Mouse (Mus musculus) heart, embryonic 14.5 days (tissue): Measurements from ENCODE around the gene Ager. TPM values are rescaled to one million over a fixed set of nuclear protein-coding genes. Genes with fewer than 3 reads are reported as not detected.

Experiments
- ATAC-seq: fragments of 200-750 bp; cut with Nextera tagmentation; 2 replicates; pipeline ENCODE4 v1.8.0; 2017; ENCODE audit warnings: low read depth, moderate TSS enrichment; ENCODE audit not compliant: insufficient number of reproducible peaks, insufficient read depth, low FRiP score
- H3K27ac ChIP-seq, 2 experiments: fragments of 200-500 bp in 1 of 2; fragments of 300-500 bp in 1 of 2; sonication (generic) in 1 of 2; replicated peaks in 1 of 2; 2 replicates each; pipeline ENCODE4 v1.5.1; 2012 to 2014; ENCODE audit warnings: low read depth in 2 of 2, low read length in 2 of 2, control low read depth in 1 of 2, mild to moderate bottlenecking in 1 of 2, mixed read lengths in 1 of 2; ENCODE audit not compliant: control insufficient read depth in 1 of 2, insufficient read depth in 1 of 2
- H3K27me3 ChIP-seq: fragments of 300-500 bp; sonication (generic); 2 replicates; pipeline ENCODE4 v1.6.1; 2014; ENCODE audit warnings: mild to moderate bottlenecking, low read length, control low read depth; ENCODE audit not compliant: control insufficient read depth, insufficient read depth
- H3K36me3 ChIP-seq: fragments of 300-500 bp; sonication (generic); 2 replicates; pipeline ENCODE4 v1.6.1; 2014; ENCODE audit warnings: mild to moderate bottlenecking, control low read depth, low read length, mixed read lengths; ENCODE audit not compliant: control insufficient read depth, insufficient read depth
- H3K4me1 ChIP-seq, 2 experiments: fragments of 200-500 bp in 1 of 2; fragments of 300-500 bp in 1 of 2; sonication (generic) in 1 of 2; 2 replicates each; pipeline ENCODE4 v1.6.1; 2012 to 2014; ENCODE audit warnings: low read length in 2 of 2, control low read depth in 1 of 2, mixed read lengths in 1 of 2; ENCODE audit not compliant: control insufficient read depth in 2 of 2, insufficient read depth in 2 of 2
- H3K4me2 ChIP-seq: fragments of 300-500 bp; sonication (generic); 2 replicates; pipeline ENCODE4 v1.6.1; 2014; ENCODE audit warnings: mild to moderate bottlenecking, low read length
- H3K4me3 ChIP-seq, 2 experiments: fragments of 200-500 bp in 1 of 2; fragments of 300-500 bp in 1 of 2; sonication (generic) in 1 of 2; 2 replicates each; pipeline ENCODE4 v1.5.1; 2012 to 2014; ENCODE audit warnings: low read length in 2 of 2, mild to moderate bottlenecking in 2 of 2, control low read depth in 1 of 2, low read depth in 1 of 2, moderate library complexity in 1 of 2; ENCODE audit not compliant: control insufficient read depth in 1 of 2, insufficient read depth in 1 of 2
- H3K9ac ChIP-seq: fragments of 300-500 bp; sonication (generic); 2 replicates; pipeline ENCODE4 v1.6.1; 2014; ENCODE audit warnings: mild to moderate bottlenecking, low read length
- H3K9me3 ChIP-seq: fragments of 300-500 bp; sonication (generic); 2 replicates; pipeline ENCODE4 v1.6.1; 2016; ENCODE audit warnings: low read length, control low read depth; ENCODE audit not compliant: control insufficient read depth
- WGBS: fragments of 180-500 bp; shearing (Covaris S2); extraction: QIAGEN DNeasy Blood & Tissue Kit; methylation state at CpG from one replicate; pipeline ENCODE4 v1.1.7; 2014; 5-methylcytosine and 5-hydroxymethylcytosine counted together
- polyA plus RNA-seq: library from polyadenylated mRNA; unstranded; fragments of >200 nt; fragmentation: Nextera tagmentation; extraction: Ambion mirVana; gene quantifications from 2 replicates; pipeline ENCODE4 v1.2.1, GENCODE M21; 2014

Ager gene
- polyA plus RNA-seq, 1 experiment from 2014 or later, result 1.2 TPM

GRCm38 (mm10) chr17:34583819-34584218, 13.8 kb upstream of the Ager start:
- H3K27me3 ChIP-seq, result no peaks in the 10 kb centered on the region
- H3K4me1 ChIP-seq, result peaks cover 9 to 16% of the 10 kb centered on the region in 2 experiments
- ATAC-seq, result no peak
- WGBS, result 83% methylated on average over 8 of the region's 8 CpGs
- H3K4me2 ChIP-seq, result no peak overlapping the region
- no peak overlapping the region for H3K27ac ChIP-seq
- H3K9ac ChIP-seq, result no peak overlapping the region
- H3K36me3 ChIP-seq, result no peaks in the 10 kb centered on the region
- H3K9me3 ChIP-seq, result no peaks in the 10 kb centered on the region
- no peak overlapping the region for H3K4me3 ChIP-seq

DNA sequence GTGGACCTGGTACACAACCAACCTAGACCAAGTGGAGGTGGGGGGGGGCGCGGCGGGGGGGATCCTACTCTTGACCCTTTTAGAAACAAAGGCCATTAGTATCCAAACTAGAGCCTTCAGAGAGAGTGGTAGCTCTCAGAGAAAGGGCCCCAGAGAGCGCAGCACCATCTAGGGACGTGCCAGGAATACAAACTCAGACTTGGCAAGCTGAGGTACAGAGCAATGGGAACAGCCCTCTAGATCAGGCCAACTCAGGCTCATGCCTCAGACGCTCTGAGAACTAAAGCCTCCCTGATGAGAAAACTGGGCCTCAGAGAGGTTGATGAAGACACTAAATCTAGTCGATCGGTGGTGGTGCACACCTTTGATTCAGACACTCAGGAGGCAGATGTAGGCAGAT, 12.5 kb upstream of the Ager start:
- 84% methylated on average over 8 of the region's 8 CpGs for WGBS

DNA sequence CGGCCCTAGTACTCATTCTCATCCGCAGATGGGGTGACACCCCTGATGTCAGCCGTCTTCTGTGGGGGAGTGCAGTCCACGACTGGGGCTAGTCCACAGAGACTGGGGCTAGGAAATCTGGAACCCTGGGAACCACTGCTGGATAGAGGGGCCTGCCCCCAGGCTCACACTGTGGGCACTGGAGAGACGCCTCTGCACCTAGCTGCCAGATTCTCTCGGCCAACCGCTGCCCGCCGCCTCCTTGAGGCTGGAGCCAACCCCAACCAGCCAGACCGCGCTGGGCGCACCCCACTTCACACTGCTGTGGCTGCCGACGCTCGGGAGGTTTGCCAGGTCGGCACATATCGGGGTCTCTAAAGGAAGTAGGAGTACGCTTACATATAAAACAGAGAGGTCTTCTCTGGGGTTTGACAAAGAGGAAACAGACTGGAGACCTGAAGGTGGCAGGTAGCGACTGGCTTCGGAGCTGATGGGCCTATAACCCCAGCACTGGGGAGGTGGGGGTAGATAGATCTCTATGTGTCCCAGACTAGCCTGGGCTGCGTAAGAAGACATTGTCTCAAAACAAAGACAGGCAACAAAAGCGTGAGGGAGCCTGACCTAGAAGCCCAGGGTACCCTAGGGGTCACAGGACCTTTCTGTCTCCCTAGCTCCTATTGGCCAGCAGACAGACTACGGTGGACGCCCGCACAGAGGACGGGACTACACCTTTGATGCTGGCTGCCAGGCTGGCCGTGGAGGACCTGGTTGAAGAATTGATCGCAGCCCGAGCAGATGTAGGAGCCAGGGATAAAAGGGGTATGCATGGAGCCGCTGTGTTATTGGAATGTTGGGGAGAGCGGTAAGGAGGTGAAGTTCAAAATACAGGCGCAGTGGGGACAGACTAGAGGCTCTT, 11.5 kb upstream of the Ager start:
- Histone ChIP-seq H3K9me3 (no peaks in the 10 kb centered on the region), H3K9ac (peak overlapping the region; percentile 86), H3K27ac (peak overlapping the region; percentile 81 to 92), H3K4me1 (peaks cover 17 to 37% of the 10 kb centered on the region in 2 experiments), H3K4me3 (peak overlapping the region; percentile 65 to 73), H3K27me3 (no peaks in the 10 kb centered on the region), H3K4me2 (peak overlapping the region; percentile 97), H3K36me3 (no peaks in the 10 kb centered on the region)
- WGBS, result 31% methylated on average over 32 of the region's 32 CpGs
- ATAC-seq, result no peak

More for the DNA sequence above, 12.5 kb upstream of the Ager start:
- Histone ChIP-seq H3K4me3 (no peak overlapping the region), H3K9ac (no peak overlapping the region), H3K4me1 (peaks cover 13 to 28% of the 10 kb centered on the region in 2 experiments), H3K4me2 (no peak overlapping the region), H3K36me3 (no peaks in the 10 kb centered on the region), H3K9me3 (no peaks in the 10 kb centered on the region), H3K27me3 (no peaks in the 10 kb centered on the region), H3K27ac (no peak overlapping the region)
- ATAC-seq, result no peak

DNA sequence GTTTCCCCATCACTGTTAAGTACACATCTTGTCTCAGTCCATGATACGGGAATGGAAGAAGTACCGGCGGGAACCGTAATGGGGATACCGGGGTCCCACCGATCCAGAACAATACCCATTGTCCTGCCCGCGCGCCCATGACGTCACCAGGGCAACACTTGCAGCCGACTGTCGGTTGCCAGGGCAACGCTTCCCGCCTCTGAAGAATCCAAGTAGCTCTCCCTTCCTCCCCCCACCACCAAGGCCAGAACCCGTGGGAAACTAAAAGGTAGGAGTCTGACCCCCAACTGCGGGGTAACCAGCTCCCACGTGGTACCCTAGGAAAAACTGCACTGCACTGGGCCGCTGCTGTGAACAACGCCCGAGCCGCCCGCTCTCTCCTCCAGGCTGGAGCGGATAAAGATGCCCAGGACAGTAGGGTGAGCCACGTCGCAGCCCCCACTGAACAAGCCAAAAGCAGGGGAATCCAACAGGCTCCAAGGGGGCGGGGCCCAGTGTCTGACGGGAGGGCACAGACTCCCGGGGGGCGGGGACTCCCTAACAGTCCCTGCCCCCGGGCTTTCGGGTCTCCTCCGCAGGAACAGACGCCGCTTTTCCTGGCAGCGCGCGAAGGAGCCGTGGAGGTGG, 10.8 kb upstream of the Ager start:
- Histone ChIP-seq H3K36me3 (no peaks in the 10 kb centered on the region), H3K4me1 (peaks cover 23 to 43% of the 10 kb centered on the region in 2 experiments), H3K9ac (peak overlapping the region; percentile 86), H3K4me3 (peak overlapping the region; percentile 65 to 73), H3K27me3 (no peaks in the 10 kb centered on the region), H3K9me3 (no peaks in the 10 kb centered on the region), H3K27ac (peak overlapping the region; percentile 81 to 92), H3K4me2 (peak overlapping the region; percentile 97)
- ATAC-seq, result peak; percentile 81
- WGBS, result 0% methylated on average over 38 of the region's 38 CpGs

GRCm38 (mm10) chr17:34587423-34587811, 10.2 kb upstream of the Ager start:
- Histone ChIP-seq H3K4me2 (peak overlapping the region; percentile 97), H3K4me1 (peaks cover 23 to 43% of the 10 kb centered on the region in 2 experiments)

DNA sequence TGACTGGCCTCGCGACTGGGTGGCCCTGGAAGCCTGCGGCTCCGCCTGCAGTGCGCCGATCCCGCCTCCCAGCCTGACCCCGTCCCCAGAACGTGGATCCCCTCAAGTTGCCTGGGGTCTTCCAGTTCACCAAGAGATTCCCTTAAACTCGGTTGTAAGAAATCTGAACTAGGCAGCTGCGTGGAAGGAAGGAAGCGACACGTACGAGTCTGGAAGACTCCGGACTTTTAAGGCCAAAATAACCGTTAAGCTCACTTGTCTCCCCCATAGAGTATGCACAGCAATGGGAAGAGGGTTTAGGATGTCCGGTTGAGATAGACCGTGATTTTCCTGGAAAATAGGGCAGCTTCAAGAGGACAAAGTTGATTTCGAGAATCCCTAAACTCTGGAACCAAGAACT, 9.8 kb upstream of the Ager start:
- H3K4me3 ChIP-seq, result peak overlapping the region; percentile 65 to 73
- H3K27ac ChIP-seq, result peak overlapping the region; percentile 75 to 92
- H3K4me1 ChIP-seq, result peaks cover 23 to 44% of the 10 kb centered on the region in 2 experiments
- H3K36me3 ChIP-seq, result no peaks in the 10 kb centered on the region
- 2% methylated on average over 19 of the region's 19 CpGs for WGBS
- H3K4me2 ChIP-seq, result peak overlapping the region; percentile 97
- no peaks in the 10 kb centered on the region for H3K27me3 ChIP-seq
- ATAC-seq, result no peak
- H3K9me3 ChIP-seq, result no peaks in the 10 kb centered on the region
- H3K9ac ChIP-seq, result peak overlapping the region; percentile 86

More at GRCm38 (mm10) chr17:34587423-34587811, 10.2 kb upstream of the Ager start:
- Histone ChIP-seq H3K9me3 (no peaks in the 10 kb centered on the region), H3K4me3 (peak overlapping the region; percentile 65 to 73), H3K9ac (peak overlapping the region; percentile 86), H3K27ac (peak overlapping the region; percentile 81 to 92), H3K27me3 (no peaks in the 10 kb centered on the region), H3K36me3 (no peaks in the 10 kb centered on the region)
- WGBS, result 0% methylated on average over 50 of the region's 50 CpGs
- ATAC-seq, result peak; percentile 83

- H3K4me2 ChIP-seq, result 0 out of 2 replicates have a peak overlapping the region, but pooled peaks have one; percentile 97
- H3K9me3 ChIP-seq, result no peaks in the 10 kb centered on the region
- ATAC-seq, result no peak
- no peaks in the 10 kb centered on the region; the same call in 1 of the 2 replicates for H3K36me3 ChIP-seq
- peaks cover 23 to 52% of the 10 kb centered on the region in 2 experiments for H3K4me1 ChIP-seq
- no peaks in the 10 kb centered on the region for H3K27me3 ChIP-seq
- 60% methylated on average over 3 of the region's 3 CpGs for WGBS
- no peak overlapping the region for H3K4me3 ChIP-seq
- no peak overlapping the region for H3K9ac ChIP-seq
- H3K27ac ChIP-seq, result peak overlapping the region in 1 of 2 experiments; percentile 92; a peak in 1 of 4 replicates
Observed at GRCm38 (mm10) chr17:34588767-34589166, 8.9 kb upstream of the Ager start.
